ENCODE assay signal across 7 mouse cellular contexts in genomic region chr2:140170803-140171553, GRCm38 (mm10). TPM values are rescaled to one million over a fixed set of nuclear protein-coding genes. Genes with fewer than 3 reads are reported as not detected.
DNase-seq lines count a peak whose midpoint lies in the region; ATAC-seq and TF ChIP-seq lines count a peak whose summit lies in the region.

No protein-coding gene starts in this region.

- H3K4me2 ChIP-seq in lung, embryonic 15.5 days = peak overlapping the region; percentile 76
- peak overlapping the region; percentile 87 for H3K4me2 ChIP-seq in forebrain, postnatal 0 days (ENCODE audit: low read depth)
- peak overlapping the region; percentile 95 for H3K4me2 ChIP-seq in liver, embryonic 14.5 days (ENCODE audit: low read depth)
- H3K4me2 ChIP-seq in stomach, embryonic 16.5 days (ENCODE audit: low read depth, low read length) = peak overlapping the region; percentile 71

- peak; percentile 89 for ATAC-seq in lung, embryonic 15.5 days (ENCODE audit: borderline replicate concordance, extremely low read depth, low FRiP score, low TSS enrichment)
- peak; percentile 65 for ATAC-seq in forebrain, postnatal 0 days
- peak; percentile 80 for ATAC-seq in liver, embryonic 14.5 days (ENCODE audit: insufficient read depth)
- ATAC-seq in stomach, embryonic 16.5 days (ENCODE audit: insufficient read depth, low FRiP score) = peak; percentile 91

- H3K36me3 ChIP-seq in lung, embryonic 15.5 days = peaks cover 13% of the 10 kb centered on the region
- H3K36me3 ChIP-seq in forebrain, postnatal 0 days (ENCODE audit: insufficient read depth) = peaks cover 10% of the 10 kb centered on the region
- H3K36me3 ChIP-seq in liver, embryonic 14.5 days (replicated peaks; ENCODE audit: control insufficient read depth, insufficient read depth, low read depth) = peaks cover 5% of the 10 kb centered on the region
- H3K36me3 ChIP-seq in stomach, embryonic 16.5 days (ENCODE audit: control insufficient read depth, insufficient read depth, low read length) = 0 out of 2 replicates have a peak, but pooled peaks cover 2% of the 10 kb centered on the region

- H3K9ac ChIP-seq in lung, embryonic 15.5 days = peak overlapping the region; percentile 88
- peak overlapping the region; percentile 89 for H3K9ac ChIP-seq in forebrain, postnatal 0 days
- H3K9ac ChIP-seq in liver, embryonic 14.5 days (replicated peaks) = peak overlapping the region; percentile 75
- peak overlapping the region; percentile 77 for H3K9ac ChIP-seq in stomach, embryonic 16.5 days (ENCODE audit: low read length)

- no peak for DNase-seq in lung, postnatal 10 days
- peak; percentile 8 for DNase-seq in brain, embryonic 18.5 days (ENCODE audit: low read depth, low spot score)
- no peak for DNase-seq in forebrain, postnatal 0 days
- peak in 1 of 3 experiments; percentile 28 for DNase-seq in liver, embryonic 14.5 days (ENCODE audit: low read depth in 3 of 3, low spot score in 3 of 3)
- DNase-seq in spleen, postnatal 14 days (ENCODE audit: low spot score in 2 of 2) = no peak

- 0 out of 2 replicates have a peak, but pooled peaks have one; percentile 7 for TF ChIP-seq CTCF in forebrain, postnatal 0 days (IDR thresholded peaks at IDR 0.05; ENCODE audit: low read depth)
- TF ChIP-seq CTCF in liver, embryonic 14.5 days (IDR thresholded peaks at IDR 0.05; ENCODE audit: low read depth) = no peak

- WGBS in lung, embryonic 15.5 days = 4% methylated on average over 28 of the region's 28 CpGs
- 6% methylated on average over 28 of the region's 28 CpGs for WGBS in forebrain, postnatal 0 days
- 5% methylated on average over 28 of the region's 28 CpGs for WGBS in liver, embryonic 14.5 days (ENCODE audit: insufficient replicate concordance)
- WGBS in stomach, embryonic 16.5 days = 6% methylated on average over 28 of the region's 28 CpGs

- TF ChIP-seq EP300 in liver, embryonic 14.5 days (IDR thresholded peaks at IDR 0.05; ENCODE audit: low read depth) = no peak

- peaks cover 12% of the 10 kb centered on the region for H3K4me1 ChIP-seq in lung, embryonic 15.5 days
- peaks cover 12% of the 10 kb centered on the region; the same call in 1 of the 2 replicates for H3K4me1 ChIP-seq in forebrain, postnatal 0 days (ENCODE audit: insufficient read depth)
- H3K4me1 ChIP-seq in liver, embryonic 14.5 days (replicated peaks; ENCODE audit: control insufficient read depth in 2 of 2, insufficient read depth in 2 of 2, low read length in 1 of 2) = peaks cover 6 to 7% of the 10 kb centered on the region in 2 experiments; a peak in 3 of 4 replicates
- peaks cover 3% of the 10 kb centered on the region; the same call in 1 of the 2 replicates for H3K4me1 ChIP-seq in stomach, embryonic 16.5 days (ENCODE audit: control insufficient read depth, insufficient read depth, low read length)

- peak overlapping the region; percentile 91 for H3K4me3 ChIP-seq in lung, embryonic 15.5 days
- peak overlapping the region; percentile 94 for H3K4me3 ChIP-seq in forebrain, postnatal 0 days (ENCODE audit: low read depth, low read length)
- H3K4me3 ChIP-seq in liver, embryonic 14.5 days (ENCODE audit: insufficient read depth in 1 of 2, low read depth in 2 of 2, low read length in 2 of 2) = peak overlapping the region; percentile 73 to 99
- peak overlapping the region; percentile 68 for H3K4me3 ChIP-seq in stomach, embryonic 16.5 days (replicated peaks; ENCODE audit: low read length)

- H3K27me3 ChIP-seq in lung, embryonic 15.5 days = no peaks in the 10 kb centered on the region
- H3K27me3 ChIP-seq in forebrain, postnatal 0 days (ENCODE audit: insufficient read depth, low read length) = no peaks in the 10 kb centered on the region
- H3K27me3 ChIP-seq in liver, embryonic 14.5 days (ENCODE audit: control insufficient read depth, insufficient read depth, low read length) = no peaks in the 10 kb centered on the region
- no peaks in the 10 kb centered on the region for H3K27me3 ChIP-seq in stomach, embryonic 16.5 days (ENCODE audit: control insufficient read depth, insufficient read depth, low read length)

- H3K27ac ChIP-seq in lung, embryonic 15.5 days = peak overlapping the region; percentile 47
- peak overlapping the region; percentile 67 for H3K27ac ChIP-seq in forebrain, postnatal 0 days (ENCODE audit: low read depth, low read length)
- H3K27ac ChIP-seq in liver, embryonic 14.5 days = peak overlapping the region; percentile 57
- peak overlapping the region; percentile 85 for H3K27ac ChIP-seq in stomach, embryonic 16.5 days (ENCODE audit: low read length)

- no peaks in the 10 kb centered on the region for H3K9me3 ChIP-seq in lung, embryonic 15.5 days
- no peaks in the 10 kb centered on the region for H3K9me3 ChIP-seq in forebrain, postnatal 0 days (ENCODE audit: low read length)
- no peaks in the 10 kb centered on the region for H3K9me3 ChIP-seq in liver, embryonic 14.5 days (ENCODE audit: control insufficient read depth, low read length)
- no peaks in the 10 kb centered on the region for H3K9me3 ChIP-seq in stomach, embryonic 16.5 days (replicated peaks; ENCODE audit: control insufficient read depth, low read length)

RNA-seq across cellular contexts. Expression of gene Ndufaf5, which starts 0.5 kb away (rescaled TPM):
- polyA plus RNA-seq in lung, embryonic 15.5 days (2015; fragmentation: Nextera tagmentation; extraction: Ambion mirVana) = 21.4 and 22.9 TPM in 2 replicates
- total RNA-seq in forebrain, postnatal 0 days (2014; rRNA removed) = 53.6 and 63.1 TPM in 2 replicates
- polyA plus RNA-seq in forebrain, postnatal 0 days (2015; fragmentation: Nextera tagmentation; extraction: Ambion mirVana) = 54.6 and 65.3 TPM in 2 replicates
- polyA plus RNA-seq in liver, embryonic 14.5 days (2012; rRNA removed) = 3.0 and 4.4 TPM in 2 replicates
- 7.7 and 8.3 TPM in 2 replicates for polyA plus RNA-seq in liver, embryonic 14.5 days (2014; fragmentation: Nextera tagmentation; extraction: Ambion mirVana)
- 23.1 and 26.6 TPM in 2 replicates for polyA plus RNA-seq in stomach, embryonic 16.5 days (2015; fragmentation: Nextera tagmentation; extraction: Ambion mirVana)

RNA-seq across cellular contexts. Expression of gene Esf1, which starts 0.6 kb away (rescaled TPM):
- polyA plus RNA-seq in lung, embryonic 15.5 days (2015; fragmentation: Nextera tagmentation; extraction: Ambion mirVana) = 22.0 and 23.4 TPM in 2 replicates
- total RNA-seq in forebrain, postnatal 0 days (2014; rRNA removed) = 12.6 and 20.0 TPM in 2 replicates
- polyA plus RNA-seq in forebrain, postnatal 0 days (2015; fragmentation: Nextera tagmentation; extraction: Ambion mirVana) = 8.8 and 14.9 TPM in 2 replicates
- 2.6 and 5.8 TPM in 2 replicates for polyA plus RNA-seq in liver, embryonic 14.5 days (2012; rRNA removed)
- polyA plus RNA-seq in liver, embryonic 14.5 days (2014; fragmentation: Nextera tagmentation; extraction: Ambion mirVana) = 8.0 and 8.9 TPM in 2 replicates
- polyA plus RNA-seq in stomach, embryonic 16.5 days (2015; fragmentation: Nextera tagmentation; extraction: Ambion mirVana) = 19.8 and 23.6 TPM in 2 replicates

RNA-seq across cellular contexts. Expression of gene Gm17374, which starts 19.1 kb away (rescaled TPM):
- not detected in 2 replicates for polyA plus RNA-seq in lung, embryonic 15.5 days (2015; fragmentation: Nextera tagmentation; extraction: Ambion mirVana)
- total RNA-seq in forebrain, postnatal 0 days (2014; rRNA removed) = not detected in 2 replicates
- polyA plus RNA-seq in forebrain, postnatal 0 days (2015; fragmentation: Nextera tagmentation; extraction: Ambion mirVana) = not detected in 2 replicates
- not detected in 2 replicates for polyA plus RNA-seq in liver, embryonic 14.5 days (2012; rRNA removed)
- polyA plus RNA-seq in liver, embryonic 14.5 days (2014; fragmentation: Nextera tagmentation; extraction: Ambion mirVana) = not detected in 2 replicates
- not detected in 2 replicates for polyA plus RNA-seq in stomach, embryonic 16.5 days (2015; fragmentation: Nextera tagmentation; extraction: Ambion mirVana)
